9 mouse cellular contexts compared by ENCODE assay signal in the genomic region with DNA sequence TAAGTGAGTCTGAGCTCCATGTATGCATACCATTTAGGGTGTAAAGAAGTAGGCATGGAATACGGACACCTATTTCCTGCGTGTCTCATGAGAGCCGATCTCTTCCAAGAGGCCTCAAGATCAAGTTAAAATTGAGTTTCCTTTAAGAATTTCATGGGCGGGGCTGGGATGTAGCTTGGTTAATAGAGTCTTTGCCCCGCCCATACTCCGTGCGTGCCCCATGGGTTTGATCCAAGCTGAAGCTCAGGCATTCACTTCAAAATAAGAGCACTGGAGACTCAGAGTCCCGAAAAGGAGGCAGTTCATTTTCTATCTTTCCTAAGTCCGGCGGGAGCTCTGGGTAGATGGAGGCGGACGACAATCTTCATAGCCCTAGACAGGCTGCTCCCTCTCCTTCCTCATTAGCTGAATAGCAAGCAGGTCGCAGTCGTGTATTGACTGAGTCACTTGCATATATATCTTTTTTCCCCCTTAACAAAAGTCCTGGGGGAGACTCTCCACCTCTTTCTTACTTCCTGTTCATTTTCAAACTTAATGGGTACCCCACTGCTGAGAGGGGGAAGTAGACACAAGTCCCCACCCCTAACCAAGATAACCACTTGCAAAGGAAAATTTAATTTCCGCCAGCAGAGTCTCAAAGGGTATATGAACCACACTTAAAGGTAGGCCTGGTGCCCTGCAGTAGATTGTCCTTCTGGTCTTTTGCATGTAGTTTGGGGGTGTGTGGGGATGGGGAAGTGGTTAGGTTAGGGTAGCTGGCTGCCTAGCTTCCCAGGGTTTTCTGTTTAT.
DNase-seq lines count a peak whose midpoint lies in the region; ATAC-seq lines count a peak whose summit lies in the region.
"Had no signal": no experiment of that assay in that cellular context is flagged by ENCODE, and none has a peak within 500 bp of the region (broad histone marks: within the 10 kb centered on the region; RNA-seq: fewer than 3 reads in every experiment).

No protein-coding gene starts in this region.

- peak; percentile 24 for DNase-seq in left cerebral cortex, postnatal 4 days
- no peak for DNase-seq in left cerebral cortex, postnatal 25 days (ENCODE audit: low spot score in 2 of 2)
- DNase-seq in kidney, postnatal 14 days = peak; percentile 64
- DNase-seq in lung, postnatal 4 days = peak; percentile 41 to 48
- no peak for DNase-seq in frontal cortex, postnatal 10 days (ENCODE audit: low spot score in 2 of 2)

- no peak overlapping the region for H3K27ac ChIP-seq in embryonic facial prominence, embryonic 13.5 days
- no peak overlapping the region for H3K27ac ChIP-seq in heart, embryonic 14.5 days (replicated peaks in 1 of 2; ENCODE audit: control insufficient read depth in 1 of 2, insufficient read depth in 1 of 2, low read depth in 2 of 2, low read length in 2 of 2)

- H3K36me3 ChIP-seq in embryonic facial prominence, embryonic 13.5 days = no peaks in the 10 kb centered on the region
- H3K36me3 ChIP-seq in heart, embryonic 14.5 days (ENCODE audit: control insufficient read depth, insufficient read depth, low read length) = no peaks in the 10 kb centered on the region

- no peak overlapping the region for H3K9ac ChIP-seq in embryonic facial prominence, embryonic 13.5 days
- H3K9ac ChIP-seq in heart, embryonic 14.5 days (ENCODE audit: low read length) = no peak overlapping the region

- intact Hi-C loops in left cerebral cortex, postnatal 4 days (cut with DNase I) = no loop called here
- intact Hi-C loops in left cerebral cortex, postnatal 25 days (cut with DNase I) = no loop called here

- H3K4me1 ChIP-seq in embryonic facial prominence, embryonic 13.5 days = peaks cover 17% of the 10 kb centered on the region
- H3K4me1 ChIP-seq in heart, embryonic 14.5 days (ENCODE audit: control insufficient read depth in 2 of 2, insufficient read depth in 2 of 2, low read length in 2 of 2) = no peaks in the 10 kb centered on the region

- H3K4me2 ChIP-seq in embryonic facial prominence, embryonic 13.5 days = peak overlapping the region; percentile 48
- peak overlapping the region; percentile 16 for H3K4me2 ChIP-seq in heart, embryonic 14.5 days (ENCODE audit: low read length)

- H3K4me3 ChIP-seq in embryonic facial prominence, embryonic 13.5 days = peak overlapping the region; percentile 16; the same call in 1 of the 2 replicates
- no peak overlapping the region for H3K4me3 ChIP-seq in heart, embryonic 14.5 days (ENCODE audit: control insufficient read depth in 1 of 2, insufficient read depth in 1 of 2, low read depth in 1 of 2, low read length in 2 of 2)

- no peaks in the 10 kb centered on the region for H3K9me3 ChIP-seq in embryonic facial prominence, embryonic 13.5 days
- no peaks in the 10 kb centered on the region for H3K9me3 ChIP-seq in heart, embryonic 14.5 days (ENCODE audit: control insufficient read depth, low read length)

- no peaks in the 10 kb centered on the region for H3K27me3 ChIP-seq in embryonic facial prominence, embryonic 13.5 days
- no peaks in the 10 kb centered on the region for H3K27me3 ChIP-seq in heart, embryonic 14.5 days (ENCODE audit: control insufficient read depth, insufficient read depth, low read length)
- H3K27me3 ChIP-seq: CH12.LX had no signal

- WGBS in embryonic facial prominence, embryonic 13.5 days = 21% methylated on average over 15 of the region's 15 CpGs
- 30% methylated on average over 15 of the region's 15 CpGs for WGBS in heart, embryonic 14.5 days

- 0 out of 2 replicates have a peak, but pooled peaks have one; percentile 62 for ATAC-seq in embryonic facial prominence, embryonic 13.5 days (ENCODE audit: insufficient number of reproducible peaks, insufficient read depth, low FRiP score, low TSS enrichment, low read depth)
- no peak for ATAC-seq in heart, embryonic 14.5 days (ENCODE audit: insufficient number of reproducible peaks, insufficient read depth, low FRiP score, low read depth)
- no peak for ATAC-seq in cerebellum, adult (ENCODE audit: insufficient number of reproducible peaks, low FRiP score, low TSS enrichment)

Comparison
In these comparisons a context has a peak if more than half of its experiments do, and no peak if none do; other contexts are left out.
1. DNase-seq: peak in left cerebral cortex, postnatal 4 days (single experiment), kidney, postnatal 14 days (single experiment) and lung, postnatal 4 days (2 of 2); none in left cerebral cortex, postnatal 25 days (0 of 2) and frontal cortex, postnatal 10 days (0 of 2).